Mouse (Mus musculus) mature B cell (primary cell): ENCODE data around the gene Cr1l.

Source experiments
- in situ Hi-C: fragments of 300-500 bp; cut with MboI; formaldehyde crosslinking; loops from 2 replicates; pipeline ENCODE4 v1.14.3; 2019

Gene Cr1l

GRCm38 (mm10) chr1:195130953-195131674 lies at the start of gene Cr1l:
TSS of gene Cr1l (minus strand) at chr1:195131586.
- in situ Hi-C loops: no loop called here

GRCm38 (mm10) chr1:195175980-195176931 lies 44.9 kb upstream of the Cr1l start, which contains the start of gene Cr2:
TSS of gene Cr2 (minus strand) at chr1:195176716.
- in situ Hi-C loops: no loop called here

- in situ Hi-C loops: no loop called here
These were observed 33.8 kb upstream of the Cr1l start for GRCm38 (mm10) chr1:195164996-195165755.

GRCm38 (mm10) chr1:195132070-195132469 lies 684 bp upstream of the Cr1l start:
- in situ Hi-C loops: no loop called here

GRCm38 (mm10) chr1:195131675-195132015 lies 259 bp upstream of the Cr1l start:
- in situ Hi-C loops: no loop called here

GRCm38 (mm10) chr1:195130479-195130878 lies 907 bp downstream of the Cr1l start:
- in situ Hi-C loops: no loop called here

GRCm38 (mm10) chr1:195129867-195130266 lies 1.5 kb downstream of the Cr1l start:
- in situ Hi-C loops: no loop called here

GRCm38 (mm10) chr1:195114414-195114813 lies 17.0 kb downstream of the Cr1l start:
- in situ Hi-C loops: no loop called here

GRCm38 (mm10) chr1:195113621-195114020 lies 17.8 kb downstream of the Cr1l start:
- in situ Hi-C loops: no loop called here

- in situ Hi-C loops: no loop called here
These were observed 30.7 kb downstream of the Cr1l start for GRCm38 (mm10) chr1:195100693-195101092.

GRCm38 (mm10) chr1:195098004-195098403 lies 33.4 kb downstream of the Cr1l start:
- in situ Hi-C loops: no loop called here

GRCm38 (mm10) chr1:195092220-195092720 lies 39.1 kb downstream of the Cr1l start, which contains the start of gene Cd46:
TSS of gene Cd46 (minus strand) at chr1:195092249.
- in situ Hi-C loops: no loop called here

GRCm38 (mm10) chr1:195091699-195092219 lies 39.6 kb downstream of the Cr1l start:
- in situ Hi-C loops: no loop called here

- in situ Hi-C loops: no loop called here
These were observed 49.2 kb downstream of the Cr1l start for GRCm38 (mm10) chr1:195082142-195082541.
